Mouse (Mus musculus) C2C12 (cell line): ENCODE measurements at regions not wholly inside any gene's neighbourhood (a gene's known extent, or its start where the extent isn't known, plus 50 kb on each side); places are given as distances from the start of the nearest gene placed in this dataset.

Source experiments
- CEBPB ChIP-seq: IDR thresholded peaks from one replicate; pipeline ENCODE4 v1.6.1; 2011; ENCODE audit warnings: low read depth, mild to moderate bottlenecking, control low read depth, moderate library complexity
- CTCF ChIP-seq: IDR thresholded peaks from one replicate; pipeline ENCODE4 v1.5.1; 2011; ENCODE audit not compliant: control insufficient read depth, insufficient read depth, insufficient read length
- MAX ChIP-seq: IDR thresholded peaks from one replicate; pipeline ENCODE4 v1.6.1; 2011; ENCODE audit warnings: mild to moderate bottlenecking, control low read depth
- USF1 ChIP-seq: IDR thresholded peaks from one replicate; pipeline ENCODE4 v1.6.1; 2011; ENCODE audit warnings: low read depth, mild to moderate bottlenecking, control low read depth, moderate library complexity

DNA sequence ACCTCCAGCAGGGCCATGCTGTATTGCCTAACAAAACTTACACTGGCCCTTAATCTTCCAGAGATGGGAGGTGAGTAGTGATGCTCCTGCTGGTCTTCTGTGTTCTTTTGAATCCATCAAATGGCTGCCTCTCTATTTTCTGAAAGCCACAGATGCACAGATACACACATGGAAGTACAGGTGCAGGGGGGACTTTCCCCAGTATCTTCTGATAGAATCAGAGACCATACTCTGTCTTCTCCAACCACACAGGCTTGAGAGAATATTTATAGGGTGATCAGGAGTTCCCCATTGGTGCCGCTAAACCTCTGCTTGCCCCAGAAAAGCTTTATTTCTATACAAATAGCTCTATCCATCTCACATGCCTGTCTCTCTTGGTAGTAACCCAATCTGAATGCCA lies 133.5 kb upstream of the Tbl1xr1 start:
- TF ChIP-seq CTCF: no peak
- TF ChIP-seq USF1: no peak
- no peak for TF ChIP-seq MAX
- TF ChIP-seq CEBPB: no peak
